12 mouse cellular contexts compared by ENCODE assay signal in genomic region chr15:82184656-82185055, GRCm38 (mm10). TPM values are rescaled to one million over a fixed set of nuclear protein-coding genes. Genes with fewer than 3 reads are reported as not detected.
DNase-seq lines count a peak whose midpoint lies in the region; ATAC-seq and TF ChIP-seq lines count a peak whose summit lies in the region.
"Had no signal": no experiment of that assay in that cellular context is flagged by ENCODE, and none has a peak within 500 bp of the region (broad histone marks: within the 10 kb centered on the region; RNA-seq: fewer than 3 reads in every experiment).

No protein-coding gene starts in this region.

- TF ChIP-seq CTCF in E14TG2a.4 (conservative IDR thresholded peaks at IDR 0.05; ENCODE audit: low read length): no peak

- WGBS in heart, embryonic 12.5 days: 68% methylated on average over 10 of the region's 10 CpGs

- intact Hi-C loops in heart, postnatal 10 days (cut with DNase I): no loop called here

- peaks cover 65% of the 10 kb centered on the region for H3K4me1 ChIP-seq in heart, embryonic 12.5 days (replicated peaks)
- H3K4me1 ChIP-seq in E14TG2a.4 (replicated peaks; ENCODE audit: low read depth, low read length): peaks cover 74% of the 10 kb centered on the region
- peaks cover 74% of the 10 kb centered on the region for H3K4me1 ChIP-seq in erythroblast, embryonic 14.5 days (ENCODE audit: control insufficient read depth)
- H3K4me1 ChIP-seq: embryonic facial prominence, embryonic 12.5 days had no signal

- peak overlapping the region; percentile 55 for H3K27ac ChIP-seq in heart, embryonic 12.5 days (ENCODE audit: poor library complexity, severe bottlenecking)
- H3K27ac ChIP-seq: embryonic facial prominence, embryonic 12.5 days had no signal

- H3K27me3 ChIP-seq in heart, embryonic 12.5 days (replicated peaks): peaks cover 10% of the 10 kb centered on the region
- H3K27me3 ChIP-seq in E14TG2a.4 (ENCODE audit: insufficient read depth, low read length): no peaks in the 10 kb centered on the region
- no peaks in the 10 kb centered on the region; the same call in 1 of the 2 replicates for H3K27me3 ChIP-seq in erythroblast, embryonic 14.5 days (ENCODE audit: control insufficient read depth)
- H3K27me3 ChIP-seq: embryonic facial prominence, embryonic 12.5 days had no signal

- peaks cover 15% of the 10 kb centered on the region for H3K9me3 ChIP-seq in heart, embryonic 12.5 days (replicated peaks)
- peaks cover 11% of the 10 kb centered on the region; the same call in 1 of the 2 replicates for H3K9me3 ChIP-seq in E14TG2a.4 (ENCODE audit: low read length)
- H3K9me3 ChIP-seq in erythroblast, embryonic 14.5 days (ENCODE audit: control insufficient read depth, low read length): peaks cover 35% of the 10 kb centered on the region

- no peak for ATAC-seq in heart, embryonic 12.5 days (ENCODE audit: insufficient number of reproducible peaks, low FRiP score)
- ATAC-seq in inflammation-experienced regulatory T-cells, adult 6 months: no peak

- no peak for DNase-seq in heart, postnatal 10 days
- DNase-seq in kidney, postnatal 25 days: peak; percentile 75 to 90
- DNase-seq in frontal cortex, adult 2 months (ENCODE audit: extremely low spot score in 1 of 2, low spot score in 1 of 2): no peak
- no peak for DNase-seq in right cerebral cortex, postnatal 36 days (ENCODE audit: low spot score in 2 of 2)
- DNase-seq: cerebellum, adult 9-11 months; left cerebral cortex, postnatal 4 days; thymus, postnatal 14 days had no signal

- 0 out of 2 replicates have a peak overlapping the region, but pooled peaks have one; percentile 28 for H3K4me2 ChIP-seq in heart, embryonic 12.5 days
- H3K4me2 ChIP-seq: embryonic facial prominence, embryonic 12.5 days had no signal

- H3K36me3 ChIP-seq in heart, embryonic 12.5 days: peaks cover 81% of the 10 kb centered on the region
- peaks cover 97% of the 10 kb centered on the region for H3K36me3 ChIP-seq in E14TG2a.4 (ENCODE audit: insufficient read depth, low read length)
- peaks cover 100% of the 10 kb centered on the region for H3K36me3 ChIP-seq in erythroblast, embryonic 14.5 days (ENCODE audit: control insufficient read depth)

- no peak overlapping the region for H3K4me3 ChIP-seq in heart, embryonic 12.5 days
- 0 out of 2 replicates have a peak overlapping the region, but pooled peaks have one; percentile 17 for H3K4me3 ChIP-seq in E14TG2a.4 (replicated peaks; ENCODE audit: low read length)
- peak overlapping the region; percentile 51 for H3K4me3 ChIP-seq in erythroblast, embryonic 14.5 days (replicated peaks)
- H3K4me3 ChIP-seq: embryonic facial prominence, embryonic 12.5 days had no signal

- no peak overlapping the region for H3K9ac ChIP-seq in heart, embryonic 12.5 days
- H3K9ac ChIP-seq: embryonic facial prominence, embryonic 12.5 days had no signal

RNA-seq across cellular contexts. Expression of gene Shisa8, which starts 28.0 kb away (rescaled TPM):
- 0.19 and 0.35 TPM in 2 replicates for polyA plus RNA-seq in heart, embryonic 12.5 days (2016; fragmentation: Nextera tagmentation; extraction: Ambion mirVana)
- under 1 TPM in 1 of 2 experiments, not detected in 1; 0.36 TPM for total RNA-seq in heart, postnatal 10 days (2021)
- polyA plus RNA-seq in erythroblast, embryonic 14.5 days (2012): 0.03 TPM in 2 replicates
- 57.1 and 79.6 TPM in 2 replicates for polyA plus RNA-seq in frontal cortex, adult 2 months (2012; rRNA removed)
- not detected for polyA plus RNA-seq in inflammation-experienced regulatory T-cells, adult 6 months (2017; shearing (Covaris generic))

RNA-seq across cellular contexts. Expression of gene Srebf2, which starts 37.7 kb away (rescaled TPM):
- polyA plus RNA-seq in heart, embryonic 12.5 days (2016; fragmentation: Nextera tagmentation; extraction: Ambion mirVana): 110 and 118 TPM in 2 replicates
- 10 to 100 TPM; 35.1 to 38.8 TPM for total RNA-seq in heart, postnatal 10 days (2021)
- polyA plus RNA-seq in erythroblast, embryonic 14.5 days (2012): 14.2 and 17.0 TPM in 2 replicates
- 142 and 155 TPM in 2 replicates for polyA plus RNA-seq in frontal cortex, adult 2 months (2012; rRNA removed)
- polyA plus RNA-seq in inflammation-experienced regulatory T-cells, adult 6 months (2017; shearing (Covaris generic)): 10 to 100 TPM; 28.4 to 42.6 (median 35.6) TPM

RNA-seq across cellular contexts. Expression of gene Tnfrsf13c, which starts 39.5 kb away (rescaled TPM):
- polyA plus RNA-seq in heart, embryonic 12.5 days (2016; fragmentation: Nextera tagmentation; extraction: Ambion mirVana): 0.09 TPM in 1 of 2 replicates, not detected in the other
- under 1 TPM; 0.27 to 0.69 TPM for total RNA-seq in heart, postnatal 10 days (2021)
- polyA plus RNA-seq in erythroblast, embryonic 14.5 days (2012): 0.36 TPM in 1 of 2 replicates, not detected in the other
- polyA plus RNA-seq in frontal cortex, adult 2 months (2012; rRNA removed): 1.4 and 2.6 TPM in 2 replicates
- 1 to 10 TPM; 2.3 to 7.1 (median 4.8) TPM for polyA plus RNA-seq in inflammation-experienced regulatory T-cells, adult 6 months (2017; shearing (Covaris generic))

RNA-seq across cellular contexts. Expression of gene Ccdc134, which starts 56.9 kb away (rescaled TPM):
- 8.7 and 11.1 TPM in 2 replicates for polyA plus RNA-seq in heart, embryonic 12.5 days (2016; fragmentation: Nextera tagmentation; extraction: Ambion mirVana)
- 1 to 10 TPM; 5.1 to 5.5 TPM for total RNA-seq in heart, postnatal 10 days (2021)
- polyA plus RNA-seq in erythroblast, embryonic 14.5 days (2012): 0.70 and 0.73 TPM in 2 replicates
- polyA plus RNA-seq in frontal cortex, adult 2 months (2012; rRNA removed): 23.1 TPM in 2 replicates
- polyA plus RNA-seq in inflammation-experienced regulatory T-cells, adult 6 months (2017; shearing (Covaris generic)): 10 to 100 TPM; 19.9 to 26.0 (median 20.8) TPM

RNA-seq across cellular contexts. Expression of gene Cenpm, which starts 59.9 kb away (rescaled TPM):
- 57.9 and 67.0 TPM in 2 replicates for polyA plus RNA-seq in heart, embryonic 12.5 days (2016; fragmentation: Nextera tagmentation; extraction: Ambion mirVana)
- 1 to 10 TPM; 6.6 to 7.8 TPM for total RNA-seq in heart, postnatal 10 days (2021)
- polyA plus RNA-seq in erythroblast, embryonic 14.5 days (2012): 16.4 and 20.1 TPM in 2 replicates
- 6.4 and 9.1 TPM in 2 replicates for polyA plus RNA-seq in frontal cortex, adult 2 months (2012; rRNA removed)
- polyA plus RNA-seq in inflammation-experienced regulatory T-cells, adult 6 months (2017; shearing (Covaris generic)): 10 to 100 TPM in 2 of 3 experiments, 1 to 10 TPM in 1; 6.0 to 56.1 (median 12.3) TPM

Comparison
In these comparisons a context has a peak if more than half of its experiments do, and no peak if none do; other contexts are left out.
1. DNase-seq: peak in kidney, postnatal 25 days (2 of 2); none in heart, postnatal 10 days (0 of 2), frontal cortex, adult 2 months (0 of 2) and right cerebral cortex, postnatal 36 days (0 of 2).
2. RNA of gene Shisa8, which starts 28.0 kb away (polyA plus RNA-seq): 57.1 to 79.6 TPM in frontal cortex, adult 2 months; 0.19 to 0.35 TPM in heart, embryonic 12.5 days, 0.03 TPM in erythroblast, embryonic 14.5 days and not detected in inflammation-experienced regulatory T-cells, adult 6 months; every median in the first group is over 10 times any median in the second.